Mouse (Mus musculus) retina, postnatal 7 days (tissue): ENCODE data around the gene Kctd21.

Experiments used
- DNase-seq: peaks from one replicate; pipeline ENCODE4 v3.0.0-alpha.2; 2012; ENCODE audit warnings: low read depth, low spot score

The Kctd21 gene

GRCm38 (mm10) chr7:97386806-97387370 lies 54.8 kb downstream of the Kctd21 start:
- DNase-seq: no peak

GRCm38 (mm10) chr7:97387561-97388147 lies 55.5 kb downstream of the Kctd21 start:
- no peak for DNase-seq

GRCm38 (mm10) chr7:97388541-97388940 lies 56.4 kb downstream of the Kctd21 start:
- no peak for DNase-seq

GRCm38 (mm10) chr7:97391293-97392078 lies 59.4 kb downstream of the Kctd21 start:
- DNase-seq: no peak

GRCm38 (mm10) chr7:97392079-97392445 lies 59.9 kb downstream of the Kctd21 start:
- no peak for DNase-seq

- DNase-seq: no peak
These were observed 62.2 kb downstream of the Kctd21 start for GRCm38 (mm10) chr7:97394375-97394774.

- no peak for DNase-seq
These were observed 66.8 kb downstream of the Kctd21 start for GRCm38 (mm10) chr7:97398943-97399342.
